Comparison of ENCODE assay signal across 8 mouse cellular contexts in the genomic region with DNA sequence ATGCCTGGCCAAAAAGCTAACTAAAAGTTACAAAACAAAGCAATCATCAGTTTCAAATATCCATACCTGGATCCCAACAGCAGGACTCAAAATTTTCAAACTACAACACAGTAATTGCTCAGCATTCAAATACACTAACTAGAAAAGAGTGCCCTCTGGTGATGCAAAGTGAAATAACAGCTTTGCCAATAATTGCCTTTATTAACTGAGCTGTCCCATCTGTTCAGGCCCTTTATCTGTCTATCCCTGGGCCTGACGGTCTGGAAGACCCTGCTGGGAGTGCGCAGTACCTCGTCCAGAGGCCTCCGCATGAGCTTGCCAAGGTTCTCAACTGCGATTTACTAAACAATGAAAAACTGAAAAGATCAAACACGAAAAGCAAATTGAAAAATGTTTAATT. TPM values are rescaled to one million over a fixed set of nuclear protein-coding genes. Genes with fewer than 3 reads are reported as not detected.
DNase-seq lines count a peak whose midpoint lies in the region; ATAC-seq lines count a peak whose summit lies in the region.

No protein-coding gene starts in this region.

- H3K27ac ChIP-seq in forebrain, embryonic 11.5 days (ENCODE audit: low read depth, low read length): no peak overlapping the region
- no peak overlapping the region for H3K27ac ChIP-seq in forebrain, embryonic 10.5 days
- H3K27ac ChIP-seq in embryonic facial prominence, embryonic 14.5 days (replicated peaks; ENCODE audit: low read depth, low read length): no peak overlapping the region

- H3K4me1 ChIP-seq in forebrain, embryonic 11.5 days (replicated peaks; ENCODE audit: control insufficient read depth, insufficient read depth, low read length): no peaks in the 10 kb centered on the region
- no peaks in the 10 kb centered on the region for H3K4me1 ChIP-seq in forebrain, embryonic 10.5 days
- no peaks in the 10 kb centered on the region for H3K4me1 ChIP-seq in embryonic facial prominence, embryonic 14.5 days (ENCODE audit: control insufficient read depth, insufficient read depth, low read length)

- no peak overlapping the region for H3K4me2 ChIP-seq in forebrain, embryonic 11.5 days (ENCODE audit: low read depth, low read length, severe bottlenecking)
- H3K4me2 ChIP-seq in embryonic facial prominence, embryonic 14.5 days (ENCODE audit: low read depth, low read length): no peak overlapping the region

- DNase-seq in forebrain, embryonic 11.5 days (ENCODE audit: low spot score): no peak
- DNase-seq in forebrain, embryonic 10.5 days (ENCODE audit: extremely low spot score, low spot score): no peak
- peak; percentile 26 for DNase-seq in urinary bladder, postnatal 14 days (ENCODE audit: low spot score)
- no peak for DNase-seq in urinary bladder, postnatal 36 days (ENCODE audit: low spot score in 2 of 2)
- peak; percentile 55 for DNase-seq in embryonic facial prominence, embryonic 14.5 days (ENCODE audit: low spot score)
- DNase-seq in layer of hippocampus, adult 11-12 months (ENCODE audit: low spot score): peak; percentile 52
- peak; percentile 61 for DNase-seq in mesoderm, embryonic 11.5 days (ENCODE audit: low read depth, low spot score)

- H3K4me3 ChIP-seq in forebrain, embryonic 11.5 days (ENCODE audit: low read depth, low read length): no peak overlapping the region
- no peak overlapping the region for H3K4me3 ChIP-seq in forebrain, embryonic 10.5 days
- H3K4me3 ChIP-seq in embryonic facial prominence, embryonic 14.5 days (ENCODE audit: low read depth, low read length): no peak overlapping the region

- H3K9ac ChIP-seq in forebrain, embryonic 11.5 days (ENCODE audit: low read length): no peak overlapping the region
- no peak overlapping the region for H3K9ac ChIP-seq in embryonic facial prominence, embryonic 14.5 days (ENCODE audit: low read depth, low read length)

- 47% methylated on average over 6 of the region's 6 CpGs for WGBS in forebrain, embryonic 11.5 days
- WGBS in forebrain, embryonic 10.5 days: 64% methylated on average over 6 of the region's 6 CpGs
- 62% methylated on average over 6 of the region's 6 CpGs for WGBS in embryonic facial prominence, embryonic 14.5 days

- H3K36me3 ChIP-seq in forebrain, embryonic 11.5 days (ENCODE audit: control insufficient read depth, insufficient read depth, low read length): no peaks in the 10 kb centered on the region
- peaks cover 12% of the 10 kb centered on the region for H3K36me3 ChIP-seq in forebrain, embryonic 10.5 days (replicated peaks)
- no peaks in the 10 kb centered on the region for H3K36me3 ChIP-seq in embryonic facial prominence, embryonic 14.5 days (ENCODE audit: control insufficient read depth, insufficient read depth, low read length)

- ATAC-seq in forebrain, embryonic 11.5 days (replicated peaks; ENCODE audit: low FRiP score): peak; percentile 84
- no peak for ATAC-seq in embryonic facial prominence, embryonic 14.5 days (ENCODE audit: low read depth)
- no peak for ATAC-seq in erythroblast, adult 5-6 weeks (replicated peaks; ENCODE audit: low FRiP score, poor library complexity, severe bottlenecking)

- no peaks in the 10 kb centered on the region for H3K9me3 ChIP-seq in forebrain, embryonic 11.5 days (ENCODE audit: control insufficient read depth, low read length)
- no peaks in the 10 kb centered on the region for H3K9me3 ChIP-seq in forebrain, embryonic 10.5 days
- no peaks in the 10 kb centered on the region for H3K9me3 ChIP-seq in embryonic facial prominence, embryonic 14.5 days (ENCODE audit: control insufficient read depth, low read length)

- H3K27me3 ChIP-seq in forebrain, embryonic 11.5 days (ENCODE audit: control insufficient read depth, insufficient read depth, low read length): no peaks in the 10 kb centered on the region
- H3K27me3 ChIP-seq in forebrain, embryonic 10.5 days (ENCODE audit: poor library complexity, severe bottlenecking): no peaks in the 10 kb centered on the region
- H3K27me3 ChIP-seq in embryonic facial prominence, embryonic 14.5 days (replicated peaks; ENCODE audit: control insufficient read depth, insufficient read depth, low read length): no peaks in the 10 kb centered on the region

RNA-seq across cellular contexts. Expression of gene Cep128, which starts 58.1 kb away (rescaled TPM):
- 12.9 TPM in 2 replicates for polyA plus RNA-seq in forebrain, embryonic 11.5 days (2014; fragmentation: Nextera tagmentation; extraction: Ambion mirVana)
- polyA plus RNA-seq in forebrain, embryonic 10.5 days (2016; fragmentation: Nextera tagmentation; extraction: Ambion mirVana): 11.4 and 12.0 TPM in 2 replicates
- 8.2 and 9.6 TPM in 2 replicates for polyA plus RNA-seq in embryonic facial prominence, embryonic 14.5 days (2014; fragmentation: Nextera tagmentation; extraction: Ambion mirVana)
- 88.4 and 93.6 TPM in 2 replicates for total RNA-seq in erythroblast, adult 5-6 weeks (2015; ENCODE audit: low replicate concordance)
- total RNA-seq in erythroblast, adult 5-6 weeks (2017; ENCODE audit: low replicate concordance): 154 and 207 TPM in 2 replicates

RNA-seq across cellular contexts. Expression of gene Tshr, which starts 58.3 kb away (rescaled TPM):
- 0.31 and 0.36 TPM in 2 replicates for polyA plus RNA-seq in forebrain, embryonic 11.5 days (2014; fragmentation: Nextera tagmentation; extraction: Ambion mirVana)
- polyA plus RNA-seq in forebrain, embryonic 10.5 days (2016; fragmentation: Nextera tagmentation; extraction: Ambion mirVana): 0.29 and 0.34 TPM in 2 replicates
- polyA plus RNA-seq in embryonic facial prominence, embryonic 14.5 days (2014; fragmentation: Nextera tagmentation; extraction: Ambion mirVana): 0.63 and 0.64 TPM in 2 replicates
- 0.96 and 3.3 TPM in 2 replicates for total RNA-seq in erythroblast, adult 5-6 weeks (2015; ENCODE audit: low replicate concordance)
- 0.14 and 2.2 TPM in 2 replicates for total RNA-seq in erythroblast, adult 5-6 weeks (2017; ENCODE audit: low replicate concordance)

Comparison
In these comparisons a context has a peak if more than half of its experiments do, and no peak if none do; other contexts are left out.
1. DNase-seq: peak in urinary bladder, postnatal 14 days (single experiment), embryonic facial prominence, embryonic 14.5 days (single experiment), layer of hippocampus, adult 11-12 months (single experiment) and mesoderm, embryonic 11.5 days (single experiment); none in forebrain, embryonic 11.5 days (single experiment), forebrain, embryonic 10.5 days (single experiment) and urinary bladder, postnatal 36 days (0 of 2).